Mouse (Mus musculus) kidney, embryonic 16.5 days (tissue): Measurements from ENCODE around the gene Ddx3x. TPM values are rescaled to one million over a fixed set of nuclear protein-coding genes. Genes with fewer than 3 reads are reported as not detected.
"Not testable (repeated sequence)": the region's sequence is repeated elsewhere in the genome, so short reads cannot be mapped to it uniquely, and the experiment has no call there.

ENCODE experiments used
- ATAC-seq: fragments of 200-750 bp; cut with Nextera tagmentation; 2 replicates; pipeline ENCODE4 v1.8.0; 2017; ENCODE audit warnings: moderate TSS enrichment; ENCODE audit not compliant: low FRiP score, low TSS enrichment
- H3K27ac ChIP-seq: fragments of 300-500 bp; sonication (generic); 2 replicates; pipeline ENCODE4 v1.5.1; 2014; ENCODE audit warnings: low read length
- H3K27me3 ChIP-seq: fragments of 300-500 bp; sonication (generic); 2 replicates; pipeline ENCODE4 v1.6.1; 2014; ENCODE audit warnings: low read length, control low read depth, mixed read lengths; ENCODE audit not compliant: insufficient read depth
- H3K36me3 ChIP-seq: fragments of 300-500 bp; sonication (generic); 2 replicates; pipeline ENCODE4 v1.6.1; 2014; ENCODE audit warnings: low read length, control low read depth, mixed read lengths; ENCODE audit not compliant: insufficient read depth
- H3K4me1 ChIP-seq: fragments of 300-500 bp; sonication (generic); 2 replicates; pipeline ENCODE4 v1.6.1; 2014; ENCODE audit warnings: low read length, control low read depth, mixed read lengths; ENCODE audit not compliant: insufficient read depth
- H3K4me2 ChIP-seq: fragments of 300-500 bp; sonication (generic); replicated peaks from 2 replicates; pipeline ENCODE4 v1.6.1; 2014; ENCODE audit warnings: low read depth, low read length
- H3K4me3 ChIP-seq: fragments of 300-500 bp; sonication (generic); 2 replicates; pipeline ENCODE4 v1.5.1; 2014; ENCODE audit warnings: mild to moderate bottlenecking, low read length
- H3K9ac ChIP-seq: fragments of 300-500 bp; sonication (generic); replicated peaks from 2 replicates; pipeline ENCODE4 v1.6.1; 2014; ENCODE audit warnings: low read length
- H3K9me3 ChIP-seq: fragments of 300-500 bp; sonication (generic); 2 replicates; pipeline ENCODE4 v1.6.1; 2016; ENCODE audit warnings: low read length, control low read depth
- WGBS: fragments of 180-500 bp; shearing (Covaris S2); extraction: QIAGEN DNeasy Blood & Tissue Kit; methylation state at CpG from one replicate; pipeline ENCODE4 v1.1.7; 2014; 5-methylcytosine and 5-hydroxymethylcytosine counted together
- polyA plus RNA-seq: library from polyadenylated mRNA; unstranded; fragments of >200 nt; fragmentation: Nextera tagmentation; extraction: Ambion mirVana; gene quantifications from 2 replicates; pipeline ENCODE4 v1.2.1, GENCODE M21; 2015

Gene Ddx3x
- 128 and 132 TPM in 2 replicates for polyA plus RNA-seq

- Histone ChIP-seq H3K36me3 (peaks cover 4% of the 10 kb centered on the region), H3K4me2 (peak within 1 kb of the TSS; percentile 69), H3K4me1 (peaks cover 10% of the 10 kb centered on the region; the same call in 1 of the 2 replicates), H3K9me3 (no peaks in the 10 kb centered on the region), H3K27ac (peak within 1 kb of the TSS; percentile 97), H3K27me3 (no peaks in the 10 kb centered on the region; the same call in 1 of the 2 replicates), H3K9ac (peak within 1 kb of the TSS; percentile 99), H3K4me3 (peak within 1 kb of the TSS; percentile 97)
- WGBS, result under 1% methylated on average over 56 of the region's 57 CpGs
- peak; percentile 94 for ATAC-seq
These were observed at the start of gene Ddx3x for GRCm38 (mm10) chrX:13280409-13281328. Ddx3x (plus strand) TSS chrX:13280970.

GRCm38 (mm10) chrX:13231243-13231642 lies 49.5 kb upstream of the Ddx3x start:
- Histone ChIP-seq H3K27ac (peak overlapping the region; percentile 80), H3K4me2 (peak overlapping the region; percentile 47), H3K9ac (peak overlapping the region; percentile 55), H3K4me1 (no peaks in the 10 kb centered on the region), H3K36me3 (no peaks in the 10 kb centered on the region), H3K4me3 (peak overlapping the region; percentile 45; the same call in 1 of the 2 replicates), H3K27me3 (peaks cover 12% of the 10 kb centered on the region; the same call in 1 of the 2 replicates), H3K9me3 (no peaks in the 10 kb centered on the region)
- WGBS, result 42% methylated on average over 9 of the region's 9 CpGs
- no peak for ATAC-seq

- not testable (repeated sequence) for H3K9ac ChIP-seq, H3K27ac ChIP-seq, H3K4me3 ChIP-seq, H3K4me1 ChIP-seq, H3K36me3 ChIP-seq, H3K9me3 ChIP-seq, ATAC-seq, H3K4me2 ChIP-seq
- H3K27me3 ChIP-seq, result peaks cover 12% of the 10 kb centered on the region; the same call in 1 of the 2 replicates
- WGBS, result 94% methylated on average over 1 of the region's 1 CpGs
These were observed 47.9 kb upstream of the Ddx3x start for GRCm38 (mm10) chrX:13232834-13233233.

- H3K4me3 ChIP-seq, result no peak overlapping the region
- no peaks in the 10 kb centered on the region for H3K4me1 ChIP-seq
- ATAC-seq, result no peak
- peaks cover 17% of the 10 kb centered on the region; the same call in 1 of the 2 replicates for H3K27me3 ChIP-seq
- no peak overlapping the region for H3K9ac ChIP-seq
- H3K36me3 ChIP-seq, result no peaks in the 10 kb centered on the region
- 58% methylated on average over 2 of the region's 2 CpGs for WGBS
- H3K27ac ChIP-seq, result no peak overlapping the region
- no peaks in the 10 kb centered on the region for H3K9me3 ChIP-seq
- no peak overlapping the region for H3K4me2 ChIP-seq
These were observed 47.1 kb upstream of the Ddx3x start for GRCm38 (mm10) chrX:13233631-13234030.

GRCm38 (mm10) chrX:13234709-13235108 lies 46.1 kb upstream of the Ddx3x start:
- H3K36me3 ChIP-seq, result no peaks in the 10 kb centered on the region
- H3K27ac ChIP-seq, result no peak overlapping the region
- H3K4me3 ChIP-seq, result no peak overlapping the region
- no peak for ATAC-seq
- no peaks in the 10 kb centered on the region for H3K9me3 ChIP-seq
- no peaks in the 10 kb centered on the region for H3K4me1 ChIP-seq
- no peak overlapping the region for H3K4me2 ChIP-seq
- WGBS, result 30% methylated on average over 4 of the region's 4 CpGs
- H3K9ac ChIP-seq, result no peak overlapping the region
- H3K27me3 ChIP-seq, result peaks cover 17% of the 10 kb centered on the region; the same call in 1 of the 2 replicates

- Histone ChIP-seq H3K4me3 (no peak overlapping the region), H3K27ac (peak overlapping the region; percentile 61), H3K4me1 (peaks cover 6% of the 10 kb centered on the region), H3K9me3 (no peaks in the 10 kb centered on the region), H3K36me3 (no peaks in the 10 kb centered on the region), H3K4me2 (no peak overlapping the region), H3K27me3 (peaks cover 14% of the 10 kb centered on the region; the same call in 1 of the 2 replicates), H3K9ac (no peak overlapping the region)
- 60% methylated on average over 2 of the region's 2 CpGs for WGBS
- peak; percentile 64 for ATAC-seq
These were observed 44.6 kb upstream of the Ddx3x start for GRCm38 (mm10) chrX:13236100-13236568.

- Histone ChIP-seq H3K4me3 (no peak overlapping the region), H3K27ac (no peak overlapping the region), H3K9me3 (no peaks in the 10 kb centered on the region), H3K27me3 (peaks cover 19% of the 10 kb centered on the region; the same call in 1 of the 2 replicates), H3K9ac (no peak overlapping the region), H3K4me1 (peaks cover 7% of the 10 kb centered on the region), H3K36me3 (no peaks in the 10 kb centered on the region), H3K4me2 (no peak overlapping the region)
- 91% methylated on average over 6 of the region's 6 CpGs for WGBS
- no peak for ATAC-seq
These were observed 41.3 kb upstream of the Ddx3x start for GRCm38 (mm10) chrX:13239455-13239854.

- no peaks in the 10 kb centered on the region for H3K9me3 ChIP-seq
- peaks cover 10% of the 10 kb centered on the region for H3K4me1 ChIP-seq
- H3K9ac ChIP-seq, result peak overlapping the region; percentile 76
- H3K27me3 ChIP-seq, result peaks cover 16% of the 10 kb centered on the region; the same call in 1 of the 2 replicates
- H3K4me2 ChIP-seq, result peak overlapping the region; percentile 59
- 24% methylated on average over 11 of the region's 11 CpGs for WGBS
- no peak for ATAC-seq
- no peaks in the 10 kb centered on the region for H3K36me3 ChIP-seq
- peak overlapping the region; percentile 99 for H3K27ac ChIP-seq
- H3K4me3 ChIP-seq, result peak overlapping the region; percentile 44
These were observed 39.9 kb upstream of the Ddx3x start for GRCm38 (mm10) chrX:13240646-13241425.

- Histone ChIP-seq H3K27ac (peak overlapping the region; percentile 99), H3K4me2 (peak overlapping the region; percentile 59), H3K36me3 (no peaks in the 10 kb centered on the region), H3K4me1 (peaks cover 10% of the 10 kb centered on the region), H3K9me3 (no peaks in the 10 kb centered on the region), H3K4me3 (peak overlapping the region; percentile 44), H3K9ac (peak overlapping the region; percentile 76), H3K27me3 (peaks cover 14% of the 10 kb centered on the region; the same call in 1 of the 2 replicates)
- peak; percentile 29; the same call in 1 of the 2 replicates for ATAC-seq
- 16% methylated on average over 21 of the region's 21 CpGs for WGBS
These were observed 39.1 kb upstream of the Ddx3x start for GRCm38 (mm10) chrX:13241426-13242319.
